ENCODE assay signal across 23 mouse cellular contexts in the genomic region with DNA sequence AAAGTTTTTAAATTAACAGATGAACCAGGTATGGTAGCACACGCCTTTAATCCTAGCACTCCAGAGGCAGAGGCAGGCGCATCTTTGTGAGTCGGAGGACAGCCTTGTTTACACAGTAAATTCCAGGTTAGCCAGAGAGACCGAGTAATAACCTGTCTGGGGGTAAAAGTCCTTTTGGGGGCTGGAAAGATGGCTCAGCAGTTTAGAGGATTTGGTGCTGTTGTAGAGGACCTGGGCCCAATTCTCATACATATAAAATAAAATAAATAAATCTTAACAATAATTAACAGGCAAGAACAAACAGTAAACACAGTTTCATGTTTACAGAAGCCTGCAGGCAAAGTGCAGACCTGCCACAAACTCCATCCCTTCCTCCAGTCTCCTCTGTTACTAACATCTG. TPM values are rescaled to one million over a fixed set of nuclear protein-coding genes. Genes with fewer than 3 reads are reported as not detected.
DNase-seq lines count a peak whose midpoint lies in the region; ATAC-seq and TF ChIP-seq lines count a peak whose summit lies in the region.
"Had no signal": no experiment of that assay in that cellular context is flagged by ENCODE, and none has a peak within 500 bp of the region (broad histone marks: within the 10 kb centered on the region; RNA-seq: fewer than 3 reads in every experiment).

No protein-coding gene starts in this region.

- H3K4me2 ChIP-seq in kidney, embryonic 15.5 days, result no peak overlapping the region
- no peak overlapping the region for H3K4me2 ChIP-seq in liver, embryonic 16.5 days (ENCODE audit: low read depth, low read length)
- no peak overlapping the region for H3K4me2 ChIP-seq in liver, embryonic 11.5 days
- H3K4me2 ChIP-seq: forebrain, embryonic 13.5 days; heart, embryonic 12.5 days; heart, embryonic 15.5 days; hindbrain, embryonic 13.5 days had no signal

- peaks cover 49% of the 10 kb centered on the region for H3K36me3 ChIP-seq in kidney, embryonic 15.5 days
- H3K36me3 ChIP-seq in liver, embryonic 16.5 days (ENCODE audit: control insufficient read depth, insufficient read depth), result no peaks in the 10 kb centered on the region
- peaks cover 8% of the 10 kb centered on the region; the same call in 1 of the 2 replicates for H3K36me3 ChIP-seq in liver, embryonic 11.5 days (ENCODE audit: control insufficient read depth, insufficient read depth, low read length)
- H3K36me3 ChIP-seq in testis, adult 2 months (ENCODE audit: control insufficient read depth, insufficient read depth, low read length), result no peaks in the 10 kb centered on the region; the same call in 1 of the 2 replicates

- H3K4me3 ChIP-seq in kidney, embryonic 15.5 days (replicated peaks), result no peak overlapping the region
- no peak overlapping the region for H3K4me3 ChIP-seq in liver, embryonic 16.5 days (ENCODE audit: low read depth, low read length)
- H3K4me3 ChIP-seq in liver, embryonic 11.5 days (ENCODE audit: low read depth, low read length), result no peak overlapping the region
- no peak overlapping the region for H3K4me3 ChIP-seq in testis, adult 2 months (ENCODE audit: control insufficient read depth, low read depth, low read length)
- H3K4me3 ChIP-seq: forebrain, embryonic 10.5 days; forebrain, embryonic 13.5 days; heart, embryonic 12.5 days; heart, embryonic 15.5 days; hindbrain, embryonic 10.5 days; hindbrain, embryonic 13.5 days had no signal

- H3K9me3 ChIP-seq in kidney, embryonic 15.5 days (replicated peaks), result no peaks in the 10 kb centered on the region
- no peaks in the 10 kb centered on the region for H3K9me3 ChIP-seq in liver, embryonic 16.5 days (replicated peaks; ENCODE audit: control insufficient read depth, low read length)
- no peaks in the 10 kb centered on the region for H3K9me3 ChIP-seq in liver, embryonic 11.5 days (ENCODE audit: control insufficient read depth, low read length)
- H3K9me3 ChIP-seq: forebrain, embryonic 10.5 days; forebrain, embryonic 13.5 days; heart, embryonic 12.5 days; heart, embryonic 15.5 days; hindbrain, embryonic 10.5 days; hindbrain, embryonic 13.5 days had no signal

- ATAC-seq in kidney, embryonic 15.5 days (replicated peaks; ENCODE audit: low FRiP score), result no peak
- peak; percentile 47; the same call in 1 of the 2 replicates for ATAC-seq in liver, embryonic 16.5 days (ENCODE audit: low read depth)
- no peak for ATAC-seq in liver, embryonic 11.5 days (replicated peaks; ENCODE audit: low FRiP score)

- H3K9ac ChIP-seq in kidney, embryonic 15.5 days, result no peak overlapping the region
- H3K9ac ChIP-seq in liver, embryonic 16.5 days (ENCODE audit: low read depth, low read length), result no peak overlapping the region
- no peak overlapping the region for H3K9ac ChIP-seq in liver, embryonic 11.5 days (ENCODE audit: low read depth, low read length)
- H3K9ac ChIP-seq: forebrain, embryonic 13.5 days; heart, embryonic 12.5 days; heart, embryonic 15.5 days; hindbrain, embryonic 13.5 days had no signal

- H3K4me1 ChIP-seq in kidney, embryonic 15.5 days, result peaks cover 27% of the 10 kb centered on the region
- no peaks in the 10 kb centered on the region; the same call in 1 of the 2 replicates for H3K4me1 ChIP-seq in liver, embryonic 16.5 days (ENCODE audit: control insufficient read depth, low read depth, low read length)
- peaks cover 7% of the 10 kb centered on the region for H3K4me1 ChIP-seq in liver, embryonic 11.5 days (replicated peaks; ENCODE audit: control insufficient read depth, insufficient read depth, low read length)
- H3K4me1 ChIP-seq in testis, adult 2 months (ENCODE audit: control insufficient read depth, insufficient read depth, low read length), result peaks cover 6% of the 10 kb centered on the region

- 78% methylated on average over 4 of the region's 4 CpGs for WGBS in kidney, embryonic 15.5 days
- 66% methylated on average over 4 of the region's 4 CpGs for WGBS in liver, embryonic 16.5 days (ENCODE audit: insufficient replicate concordance)
- 76% methylated on average over 4 of the region's 4 CpGs for WGBS in liver, embryonic 11.5 days

- no peaks in the 10 kb centered on the region for H3K27me3 ChIP-seq in kidney, embryonic 15.5 days
- H3K27me3 ChIP-seq in liver, embryonic 16.5 days (ENCODE audit: control insufficient read depth, insufficient read depth, low read depth, low read length), result no peaks in the 10 kb centered on the region
- no peaks in the 10 kb centered on the region for H3K27me3 ChIP-seq in liver, embryonic 11.5 days (replicated peaks; ENCODE audit: control insufficient read depth, insufficient read depth, low read length)
- no peaks in the 10 kb centered on the region for H3K27me3 ChIP-seq in testis, adult 2 months (ENCODE audit: control insufficient read depth, insufficient read depth, low read length)
- H3K27me3 ChIP-seq: forebrain, embryonic 13.5 days; heart, embryonic 12.5 days; heart, embryonic 15.5 days; hindbrain, embryonic 13.5 days had no signal

- no peak for TF ChIP-seq POLR2A in testis, adult 2 months (IDR thresholded peaks at IDR 0.05; ENCODE audit: control insufficient read depth, low read depth, low read length)

- TF ChIP-seq CTCF in testis, adult 2 months (IDR thresholded peaks at IDR 0.05; ENCODE audit: control insufficient read depth, insufficient read depth, insufficient replicate concordance, low read depth, low read length), result no peak

- H3K27ac ChIP-seq in kidney, embryonic 15.5 days, result 0 out of 2 replicates have a peak overlapping the region, but pooled peaks have one; percentile 18
- H3K27ac ChIP-seq in liver, embryonic 16.5 days (ENCODE audit: low read length), result no peak overlapping the region
- H3K27ac ChIP-seq in liver, embryonic 11.5 days (ENCODE audit: low read depth, low read length), result no peak overlapping the region
- H3K27ac ChIP-seq in testis, adult 2 months (ENCODE audit: control insufficient read depth, insufficient read depth, low read depth, low read length), result 0 out of 2 replicates have a peak overlapping the region, but pooled peaks have one; percentile 29
- H3K27ac ChIP-seq: forebrain, embryonic 10.5 days; forebrain, embryonic 13.5 days; heart, embryonic 15.5 days had no signal

- DNase-seq in heart, adult 11 months, result peak; percentile 53
- DNase-seq in heart, adult 18-20 months, result no peak
- DNase-seq in kidney, adult 11 months, result no peak
- no peak for DNase-seq in liver, embryonic 11.5 days (ENCODE audit: low spot score)
- DNase-seq in testis, postnatal 14 days (ENCODE audit: low spot score), result no peak
- DNase-seq: adrenal gland, adult 8-10 months; adrenal gland, postnatal 25 days; cerebellum, adult 11-12 months; cerebellum, adult 9-10 months; cerebellum, postnatal 14 days; gastrocnemius, postnatal 10 days; gastrocnemius, postnatal 36 days; heart, postnatal 10 days; heart, postnatal 36 days had no signal

RNA-seq across cellular contexts. Expression of gene Mpzl1, which starts 25.4 kb away (rescaled TPM):
- total RNA-seq in heart, adult 18-20 months (2021), result 10 to 100 TPM; 12.8 to 13.2 TPM
- polyA plus RNA-seq in kidney, embryonic 15.5 days (2015; fragmentation: Nextera tagmentation; extraction: Ambion mirVana), result 203 and 207 TPM in 2 replicates
- polyA plus RNA-seq in liver, embryonic 16.5 days (2015; fragmentation: Nextera tagmentation; extraction: Ambion mirVana), result 21.9 and 23.9 TPM in 2 replicates
- polyA plus RNA-seq in liver, embryonic 11.5 days (2014; fragmentation: Nextera tagmentation; extraction: Ambion mirVana), result 85.7 and 89.5 TPM in 2 replicates
- 32.3 and 45.3 TPM in 2 replicates for polyA plus RNA-seq in testis, adult 2 months (2012; rRNA removed)

Comparison
In these comparisons a context has a peak if more than half of its experiments do, and no peak if none do; other contexts are left out.
1. H3K27ac ChIP-seq: peak in kidney, embryonic 15.5 days (single experiment) and testis, adult 2 months (single experiment); none in liver, embryonic 16.5 days (single experiment) and liver, embryonic 11.5 days (single experiment).